Mouse (Mus musculus) MEL (cell line): ENCODE results near the gene E2f1.

Experiments
- CTCF ChIP-seq, 3 experiments: IDR thresholded peaks in 2 of 3; conservative IDR thresholded peaks in 1 of 3; 2 replicates each; pipeline ENCODE4 v1.5.1; 2011 to 2012; ENCODE audit warnings: low read length in 3 of 3, low read depth in 2 of 3, mild to moderate bottlenecking in 2 of 3, improper control_type of control experiment in 1 of 3, inconsistent platforms in 1 of 3, mixed read lengths in 1 of 3, moderate library complexity in 1 of 3; ENCODE audit not compliant: control insufficient read depth in 1 of 3, insufficient read depth in 1 of 3, poor library complexity in 1 of 3, severe bottlenecking in 1 of 3
- MAX ChIP-seq: IDR thresholded peaks from 2 replicates; pipeline ENCODE4 v1.6.1; 2011; ENCODE audit warnings: low read length, improper control_type of control experiment
- ZKSCAN1 ChIP-seq: IDR thresholded peaks from 2 replicates; pipeline ENCODE4 v1.6.1; 2012; ENCODE audit warnings: low read depth, mild to moderate bottlenecking, inconsistent platforms, low read length, improper control_type of control experiment, moderate library complexity

DNA sequence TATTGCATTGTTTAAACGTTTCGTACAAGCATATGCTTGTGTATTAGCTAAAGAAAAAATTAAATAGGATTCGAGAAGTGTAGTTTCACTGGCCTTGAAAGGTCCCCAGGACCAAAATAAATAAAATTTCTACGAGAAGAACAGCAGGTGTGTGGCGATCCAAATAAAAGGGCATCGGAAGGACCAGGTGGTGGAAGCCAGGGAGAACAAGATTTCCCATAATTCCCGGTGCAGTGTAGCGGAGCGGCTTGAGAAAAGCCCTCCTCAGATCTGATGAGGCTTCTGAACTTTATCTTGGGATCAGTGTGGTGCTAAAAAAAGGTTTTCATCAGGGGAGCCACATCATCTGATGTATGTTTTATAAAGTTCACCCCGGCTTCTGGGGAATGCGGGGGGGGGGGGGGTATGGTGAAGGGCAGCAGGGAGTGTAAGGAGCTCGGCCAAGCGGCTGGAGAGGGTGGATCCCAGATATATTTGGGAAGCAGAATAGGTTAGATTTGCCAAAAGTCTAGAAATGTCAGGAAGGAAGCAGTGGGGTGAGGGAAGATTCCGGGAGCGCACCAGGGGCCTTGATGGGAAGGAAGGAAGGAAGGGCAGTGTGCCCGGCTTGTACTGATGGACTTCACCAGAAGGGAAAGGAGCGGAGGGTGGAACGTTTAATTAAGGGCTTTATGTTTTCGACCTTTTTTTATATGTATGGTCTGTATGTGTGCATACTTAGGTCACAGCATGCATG is 45.3 kb upstream of the E2f1 start:
- TF ChIP-seq MAX: no peak; the same call in 1 of the 2 replicates
- no peak for TF ChIP-seq CTCF (IDR thresholded peaks at IDR 0.05 in 2 of 3, conservative IDR thresholded peaks at IDR 0.05 in 1 of 3; ENCODE audit: control insufficient read depth in 1 of 3, insufficient read depth in 1 of 3, low read depth in 2 of 3, low read length in 3 of 3, poor library complexity in 1 of 3, severe bottlenecking in 1 of 3)
- no peak for TF ChIP-seq ZKSCAN1
